Mouse (Mus musculus): ENCODE measurements around the gene Dock4.

The Dock4 gene

GRCm38 (mm10) chr12:40511643-40512369 lies 66.1 kb downstream of the Dock4 start:
- DNase-seq = peak in 1 of 2 experiments; percentile 14

DNA sequence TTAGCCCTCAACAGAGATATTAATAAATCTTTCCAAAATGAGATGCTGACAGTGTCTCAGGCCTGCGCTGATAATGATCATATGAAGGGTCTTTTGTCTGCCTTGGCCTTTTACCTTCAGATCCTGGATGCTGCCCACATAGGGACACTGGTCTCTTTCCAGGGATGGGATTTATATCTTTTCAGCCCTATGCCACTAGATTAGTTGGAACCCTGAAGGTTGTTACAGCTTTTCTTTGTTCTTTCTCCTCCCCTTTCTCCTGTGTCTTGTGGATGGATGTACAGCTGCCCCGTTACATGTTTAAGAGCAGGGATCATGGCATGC lies 66.6 kb downstream of the Dock4 start:
- DNase-seq = no peak

DNA sequence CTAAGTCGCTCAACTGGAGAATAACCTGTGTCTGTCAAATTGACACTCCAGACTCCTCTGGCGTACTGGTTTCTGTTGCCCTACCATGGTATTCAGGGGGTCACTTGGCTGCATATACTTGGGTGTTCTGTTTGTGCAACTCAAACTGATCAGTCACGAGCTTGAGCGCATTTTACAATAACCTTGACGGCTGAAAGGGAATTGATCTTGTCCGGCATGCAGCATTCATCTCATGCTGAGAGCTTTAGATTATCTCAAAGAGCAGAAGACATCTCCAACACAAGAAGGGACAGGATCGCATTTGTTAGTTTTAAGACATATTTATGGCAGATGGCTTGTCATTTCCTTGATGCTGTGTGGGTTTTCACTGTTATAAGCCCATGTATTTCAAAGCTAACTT lies 67.2 kb downstream of the Dock4 start:
- DNase-seq = no peak

GRCm38 (mm10) chr12:40514021-40514420 lies 68.3 kb downstream of the Dock4 start:
- DNase-seq = peak in 1 of 2 experiments; percentile 1

DNA sequence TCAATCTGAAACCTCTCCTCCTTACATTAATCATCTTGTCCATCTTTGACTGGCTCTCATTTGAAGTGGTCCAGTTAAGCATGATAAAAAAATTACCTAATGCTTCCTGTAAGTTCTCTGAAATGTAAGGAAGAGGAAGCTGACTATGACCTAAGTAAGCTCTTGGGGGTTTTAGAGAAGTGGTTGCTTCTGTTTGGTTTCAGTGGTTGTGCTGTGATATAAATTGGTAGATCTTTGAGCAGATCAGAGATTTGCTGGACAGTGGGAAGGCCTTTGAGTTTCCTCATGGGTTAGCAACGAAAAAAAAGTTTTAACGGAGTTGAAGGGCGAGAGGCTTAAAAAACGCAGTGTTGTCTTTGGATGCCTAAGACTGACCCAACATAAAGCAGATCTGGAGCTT lies 76.7 kb downstream of the Dock4 start:
- DNase-seq = no peak

DNA sequence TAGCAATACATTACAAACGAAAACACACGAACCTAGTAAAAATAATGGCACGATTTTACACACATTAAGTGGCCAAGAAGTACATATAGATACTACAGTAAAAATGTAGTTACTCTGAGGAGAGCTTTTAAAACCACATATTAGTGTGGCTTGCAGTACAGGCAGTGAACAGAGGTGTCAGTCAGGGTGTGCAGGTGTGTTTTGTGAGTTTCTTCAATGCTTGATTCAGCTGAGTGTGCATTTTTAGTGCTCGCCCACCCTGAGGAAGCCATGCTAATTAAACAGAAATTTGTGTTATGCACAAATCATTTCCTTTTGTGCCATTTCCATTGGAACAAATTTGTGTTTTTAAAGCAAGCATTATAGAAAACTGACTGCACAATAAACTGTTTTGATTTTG lies 77.3 kb downstream of the Dock4 start:
- no peak for DNase-seq

DNA sequence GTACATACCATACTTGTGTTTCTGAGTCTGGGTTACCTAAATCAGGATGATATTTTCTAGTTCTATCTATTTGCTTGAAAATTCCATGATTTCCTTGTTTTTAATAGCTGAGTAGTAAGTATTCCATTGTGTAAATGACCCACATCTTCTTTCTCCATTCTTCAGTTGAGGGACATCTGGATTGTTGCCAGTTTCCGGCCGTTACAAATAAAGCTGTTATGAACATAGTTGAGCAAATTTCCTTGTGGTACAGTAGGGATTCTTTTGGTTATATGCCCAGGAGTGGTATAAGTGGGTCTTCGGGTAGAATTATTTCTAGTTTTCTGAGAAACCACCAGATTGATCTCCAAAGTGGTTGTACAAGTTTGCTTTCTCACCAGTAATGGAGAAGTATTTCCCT lies 79.3 kb downstream of the Dock4 start:
- no peak for DNase-seq

DNA sequence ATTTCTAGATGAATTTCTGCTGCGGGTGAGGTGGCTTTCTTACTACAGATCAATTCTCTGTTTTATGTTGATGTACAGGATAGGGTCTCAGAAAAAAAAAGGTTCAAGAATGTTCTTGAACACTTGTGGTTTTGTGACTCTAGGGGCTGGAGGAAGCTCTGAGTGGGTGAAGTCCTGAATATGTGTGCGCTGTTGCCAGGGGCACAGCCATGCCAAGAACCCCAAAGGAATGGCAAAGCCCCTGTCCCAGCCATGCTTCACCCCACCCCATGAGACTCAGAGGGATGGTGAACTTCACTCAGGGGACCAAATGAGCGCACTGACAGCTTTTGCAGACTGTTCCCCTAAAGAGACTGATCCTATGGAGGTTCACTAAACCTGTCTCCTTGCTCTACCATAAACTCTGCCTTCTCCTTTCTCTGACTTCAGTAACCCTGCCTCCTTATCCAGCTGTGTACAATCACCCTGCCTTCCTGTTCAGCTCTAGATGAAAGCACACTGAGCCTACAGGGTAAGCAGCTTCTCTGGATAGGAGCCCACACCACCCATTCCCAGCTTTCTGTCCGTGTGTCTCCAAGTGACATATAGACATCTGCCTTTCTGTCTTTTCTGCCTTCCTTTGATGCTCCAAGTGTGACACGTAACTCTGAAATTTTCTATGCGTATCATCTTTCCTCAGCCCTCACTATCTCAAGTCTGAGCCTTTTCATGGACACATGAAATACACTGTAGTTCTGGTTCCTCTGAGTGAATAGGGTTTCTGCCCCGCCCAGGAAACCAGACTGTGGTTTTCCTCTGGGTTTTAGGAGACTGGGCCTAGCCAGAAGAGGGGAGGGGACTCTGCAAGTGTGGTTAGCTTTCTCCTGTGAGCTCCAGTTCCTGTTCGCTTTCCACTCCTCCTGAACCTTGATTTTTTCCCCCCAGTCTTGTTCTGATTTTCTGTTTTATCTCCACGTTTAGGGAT lies 90.2 kb downstream of the Dock4 start:
- no peak for DNase-seq

DNA sequence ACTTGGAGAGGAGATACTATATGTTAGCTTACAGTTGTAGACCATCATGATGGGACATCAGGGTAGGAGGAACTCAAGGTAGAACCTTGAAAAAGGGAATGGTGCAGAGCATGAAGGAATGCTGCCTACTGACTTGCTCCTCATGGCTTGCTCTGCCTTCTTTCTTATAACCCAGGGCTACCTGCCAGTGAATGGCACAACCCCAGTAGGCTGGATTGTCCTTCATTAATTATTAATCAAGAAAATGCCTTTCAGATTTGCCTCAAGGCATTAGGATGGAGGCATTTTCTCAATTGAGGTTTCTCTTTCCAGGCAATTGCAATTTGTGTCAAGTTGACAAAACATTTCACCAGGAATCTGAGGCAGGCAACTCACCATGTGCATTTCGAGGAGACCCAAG lies 92.1 kb downstream of the Dock4 start:
- no peak for DNase-seq

- DNase-seq = no peak
These were observed 92.6 kb downstream of the Dock4 start for GRCm38 (mm10) chr12:40538318-40538717.

DNA sequence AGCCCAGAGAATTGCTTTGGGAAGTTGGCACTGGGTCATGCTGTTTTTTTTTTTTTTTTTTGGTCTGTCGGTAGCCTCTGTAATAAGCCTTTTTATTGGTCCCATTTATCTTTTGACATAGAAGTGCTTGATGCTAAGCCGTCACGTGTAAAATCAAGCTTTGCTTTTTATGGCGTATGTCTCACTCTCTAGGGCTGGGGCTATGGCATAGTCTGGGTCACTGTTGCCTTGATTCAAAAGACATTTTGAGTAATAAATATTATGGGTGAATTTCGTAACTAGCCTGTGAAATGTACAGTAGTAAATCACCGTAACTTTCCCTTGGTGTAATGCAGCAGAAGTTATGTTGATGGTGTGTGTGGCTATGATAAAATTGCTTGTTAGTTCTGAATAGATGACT lies 93.0 kb downstream of the Dock4 start:
- no peak for DNase-seq

- DNase-seq = no peak
These were observed 98.5 kb downstream of the Dock4 start for GRCm38 (mm10) chr12:40544273-40544672.

DNA sequence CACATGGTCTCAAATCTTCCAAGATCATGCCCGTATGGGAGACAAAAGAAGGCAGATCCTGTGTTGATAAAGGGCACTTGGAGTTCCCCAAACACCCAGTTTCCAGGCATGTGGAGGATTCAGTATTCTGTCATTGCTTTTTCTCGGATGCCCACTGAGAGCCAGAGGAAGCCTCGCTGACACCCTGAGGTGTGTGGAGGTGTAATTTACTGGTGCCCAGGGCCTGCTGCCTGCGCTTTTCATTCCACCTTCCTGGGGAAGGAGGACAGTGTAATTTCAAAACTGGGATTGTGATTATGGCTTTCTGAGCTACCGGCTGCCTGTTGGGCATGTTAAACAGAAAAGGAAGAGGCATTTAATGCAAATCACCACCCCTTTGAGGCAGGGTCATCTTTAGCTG lies 101.1 kb downstream of the Dock4 start:
- no peak for DNase-seq

GRCm38 (mm10) chr12:40551317-40551716 lies 105.6 kb downstream of the Dock4 start:
- DNase-seq = no peak

DNA sequence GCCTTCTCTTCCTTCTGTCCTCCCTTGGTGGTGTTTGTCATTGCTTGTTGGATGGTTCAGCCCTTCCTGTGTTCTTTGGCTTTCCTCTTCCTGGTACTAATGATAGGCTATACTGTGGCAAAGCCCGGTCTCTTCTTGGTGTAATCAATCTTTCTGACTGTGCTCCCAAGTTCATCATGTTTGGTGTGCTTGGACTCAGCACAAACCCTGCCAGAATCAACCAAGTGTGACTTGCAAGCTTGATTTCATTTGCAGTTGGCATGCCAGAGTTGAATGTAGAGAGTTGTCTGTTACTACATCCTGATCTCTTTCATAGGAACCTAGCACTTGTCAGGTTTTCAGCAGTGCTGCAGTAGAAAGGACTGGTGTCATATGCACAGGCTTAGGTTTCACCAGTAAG lies 106.4 kb downstream of the Dock4 start:
- DNase-seq = no peak

GRCm38 (mm10) chr12:40553929-40554328 lies 108.2 kb downstream of the Dock4 start:
- DNase-seq = no peak

DNA sequence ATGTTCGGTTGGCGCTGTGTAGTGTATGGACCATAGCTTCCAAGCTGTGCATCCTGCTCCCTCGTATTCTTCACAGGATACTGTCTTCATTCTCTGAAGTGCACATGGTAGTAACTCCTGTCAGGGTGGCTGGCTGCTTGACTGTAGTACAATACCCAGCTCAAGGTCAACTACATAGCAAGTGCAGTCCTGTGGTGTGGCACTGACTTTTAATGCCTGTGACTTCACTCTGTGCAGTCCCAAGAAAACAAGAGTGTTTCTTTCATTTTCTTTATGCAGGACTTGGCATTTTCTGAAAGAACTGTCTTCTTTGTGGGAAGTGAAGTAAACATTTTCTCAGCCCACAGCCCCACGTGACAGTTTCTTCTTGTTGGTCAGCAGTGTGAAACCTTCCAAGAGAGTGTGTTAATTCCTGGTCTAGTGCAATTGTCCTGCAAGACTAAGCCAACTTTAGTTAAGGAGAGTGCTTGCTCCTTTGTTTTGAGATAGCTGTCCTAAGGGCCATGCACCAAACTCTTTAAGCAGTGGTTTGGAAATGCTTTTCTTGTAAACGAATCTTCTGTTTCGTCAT lies 109.3 kb downstream of the Dock4 start:
- DNase-seq = no peak

GRCm38 (mm10) chr12:40558600-40558999 lies 112.8 kb downstream of the Dock4 start:
- DNase-seq = no peak

DNA sequence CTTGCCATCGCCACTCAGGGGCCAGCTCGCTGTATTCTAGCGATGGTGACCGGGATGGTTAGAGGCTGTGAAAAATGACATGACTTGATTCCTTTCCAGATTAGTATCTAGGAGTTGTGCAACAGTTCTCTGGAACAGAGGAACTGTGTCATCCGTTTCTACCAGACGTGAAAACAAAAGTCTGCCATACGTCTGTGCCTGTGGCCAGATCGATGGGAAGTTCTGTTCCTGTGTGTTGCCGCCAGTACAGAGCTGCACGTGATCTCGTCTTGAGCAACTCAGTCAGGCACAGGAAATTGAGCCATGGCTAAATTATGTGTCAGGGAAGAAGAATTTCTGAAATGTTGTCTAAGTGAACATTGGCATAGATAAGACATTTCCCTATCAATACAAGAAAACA lies 113.4 kb downstream of the Dock4 start:
- no peak for DNase-seq

DNA sequence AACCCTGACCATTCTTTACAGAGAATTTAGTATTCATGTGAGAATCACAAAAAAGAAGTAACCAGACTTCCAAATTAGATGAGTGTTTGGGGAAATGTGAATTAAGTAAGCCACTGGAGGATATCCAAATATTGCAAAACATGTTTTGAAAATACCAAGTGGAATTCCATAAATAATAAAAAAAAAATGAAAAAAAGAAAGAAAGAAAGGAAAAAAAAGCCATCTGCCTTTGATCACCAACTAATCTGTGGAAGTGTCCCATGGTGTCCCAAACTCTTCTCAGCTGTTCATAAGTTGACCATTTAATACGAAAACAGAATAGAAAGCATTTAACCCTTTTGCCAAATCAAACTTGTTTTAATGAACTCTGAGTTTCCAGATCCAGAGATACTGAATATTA lies 118.0 kb downstream of the Dock4 start:
- DNase-seq = no peak

GRCm38 (mm10) chr12:40564261-40564660 lies 118.5 kb downstream of the Dock4 start:
- DNase-seq = no peak

DNA sequence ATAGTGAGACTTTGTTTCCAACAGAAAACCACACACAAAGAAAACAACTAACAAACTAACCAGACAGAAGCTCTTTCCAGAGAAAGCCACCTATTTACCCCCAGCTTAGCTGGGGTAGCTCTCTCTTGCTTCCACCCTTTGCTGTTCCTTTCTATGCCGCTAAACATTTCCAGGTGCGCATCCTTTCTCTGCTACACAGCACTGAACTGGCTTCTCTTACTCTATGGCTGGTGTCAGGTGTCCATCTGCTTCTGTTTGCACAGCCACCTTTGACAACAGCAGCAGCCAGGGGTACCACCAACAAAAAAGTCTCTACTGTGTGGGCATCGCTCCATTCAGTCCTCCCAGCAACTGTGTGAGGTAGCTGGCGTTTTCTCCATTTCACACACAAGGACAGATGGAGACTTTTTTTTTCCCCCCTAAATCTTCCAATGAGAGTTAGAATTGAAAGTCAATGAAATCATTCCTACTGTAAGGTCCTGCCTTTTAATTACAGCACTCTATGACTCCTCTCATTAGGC lies 122.7 kb downstream of the Dock4 start:
- no peak for DNase-seq

Data from cerebellum, postnatal 36 days (tissue).